Mouse (Mus musculus): Measurements from ENCODE around the gene Tbcc. TPM values are rescaled to one million over a fixed set of nuclear protein-coding genes. Genes with fewer than 3 reads are reported as not detected.

Tbcc gene
- polyA plus RNA-seq, 1 experiment from 2014 or later, result 54.1 TPM

- H3K4me2 ChIP-seq, result peak overlapping the region; percentile 60
- H3K27ac ChIP-seq (ENCODE audit: low read depth, low read length), result no peak overlapping the region
- peak overlapping the region; percentile 17; the same call in 1 of the 2 replicates for H3K4me3 ChIP-seq (ENCODE audit: low read depth, low read length)
Observed at GRCm38 (mm10) chr17:46885218-46885909, 5.1 kb upstream of the Tbcc start.

GRCm38 (mm10) chr17:46885910-46886643, 4.4 kb upstream of the Tbcc start:
- no peaks in the 10 kb centered on the region; the same call in 1 of the 2 replicates for H3K27me3 ChIP-seq (ENCODE audit: control insufficient read depth, insufficient read depth, low read length)
- H3K4me3 ChIP-seq (ENCODE audit: low read depth, low read length), result peak overlapping the region; percentile 17; the same call in 1 of the 2 replicates
- H3K4me2 ChIP-seq, result peak overlapping the region; percentile 60
- 16% methylated on average over 17 of the region's 17 CpGs for WGBS (ENCODE audit: insufficient replicate concordance)
- peak overlapping the region; percentile 36; the same call in 1 of the 2 replicates for H3K27ac ChIP-seq (ENCODE audit: low read depth, low read length)
- peaks cover 17% of the 10 kb centered on the region for H3K4me1 ChIP-seq (ENCODE audit: control insufficient read depth, insufficient read depth, low read length)
- H3K36me3 ChIP-seq (ENCODE audit: control insufficient read depth, insufficient read depth, low read length), result no peaks in the 10 kb centered on the region
- no peaks in the 10 kb centered on the region for H3K9me3 ChIP-seq (replicated peaks; ENCODE audit: control insufficient read depth, low read length)
- no peak for ATAC-seq (replicated peaks; ENCODE audit: insufficient number of reproducible peaks, low FRiP score, low TSS enrichment)
- H3K9ac ChIP-seq (ENCODE audit: low read depth, low read length), result peak overlapping the region; percentile 47

More at GRCm38 (mm10) chr17:46885218-46885909, 5.1 kb upstream of the Tbcc start:
- Histone ChIP-seq H3K4me1 (ENCODE audit: control insufficient read depth, insufficient read depth, low read length) (peaks cover 17% of the 10 kb centered on the region), H3K9me3 (replicated peaks; ENCODE audit: control insufficient read depth, low read length) (no peaks in the 10 kb centered on the region), H3K27me3 (ENCODE audit: control insufficient read depth, insufficient read depth, low read length) (no peaks in the 10 kb centered on the region; the same call in 1 of the 2 replicates), H3K9ac (ENCODE audit: low read depth, low read length) (peak overlapping the region; percentile 47; the same call in 1 of the 2 replicates), H3K36me3 (ENCODE audit: control insufficient read depth, insufficient read depth, low read length) (no peaks in the 10 kb centered on the region)
- WGBS (ENCODE audit: insufficient replicate concordance), result 40% methylated on average over 11 of the region's 11 CpGs
- no peak for ATAC-seq (replicated peaks; ENCODE audit: insufficient number of reproducible peaks, low FRiP score, low TSS enrichment)

GRCm38 (mm10) chr17:46888511-46889212, 1.8 kb upstream of the Tbcc start:
- Histone ChIP-seq H3K4me2 (peak overlapping the region; percentile 96), H3K9ac (ENCODE audit: low read depth, low read length) (peak overlapping the region; percentile 77; the same call in 1 of the 2 replicates), H3K27ac (ENCODE audit: low read depth, low read length) (peak overlapping the region; percentile 81), H3K4me1 (ENCODE audit: control insufficient read depth, insufficient read depth, low read length) (peaks cover 36% of the 10 kb centered on the region), H3K4me3 (ENCODE audit: low read depth, low read length) (peak overlapping the region; percentile 57), H3K9me3 (replicated peaks; ENCODE audit: control insufficient read depth, low read length) (no peaks in the 10 kb centered on the region), H3K27me3 (ENCODE audit: control insufficient read depth, insufficient read depth, low read length) (no peaks in the 10 kb centered on the region), H3K36me3 (ENCODE audit: control insufficient read depth, insufficient read depth, low read length) (0 out of 2 replicates have a peak, but pooled peaks cover 2% of the 10 kb centered on the region)
- 32% methylated on average over 16 of the region's 16 CpGs for WGBS (ENCODE audit: insufficient replicate concordance)
- ATAC-seq (replicated peaks; ENCODE audit: insufficient number of reproducible peaks, low FRiP score, low TSS enrichment), result no peak

- H3K36me3 ChIP-seq (ENCODE audit: control insufficient read depth, insufficient read depth, low read length), result 0 out of 2 replicates have a peak, but pooled peaks cover 2% of the 10 kb centered on the region
- H3K4me3 ChIP-seq (ENCODE audit: low read depth, low read length), result peak overlapping the region; percentile 57
- H3K4me1 ChIP-seq (ENCODE audit: control insufficient read depth, insufficient read depth, low read length), result peaks cover 36% of the 10 kb centered on the region
- H3K4me2 ChIP-seq, result peak overlapping the region; percentile 96
- peak; percentile 50 for ATAC-seq (replicated peaks; ENCODE audit: insufficient number of reproducible peaks, low FRiP score, low TSS enrichment)
- no peaks in the 10 kb centered on the region for H3K27me3 ChIP-seq (ENCODE audit: control insufficient read depth, insufficient read depth, low read length)
- peak overlapping the region; percentile 77 for H3K9ac ChIP-seq (ENCODE audit: low read depth, low read length)
- peak overlapping the region; percentile 81 for H3K27ac ChIP-seq (ENCODE audit: low read depth, low read length)
- WGBS (ENCODE audit: insufficient replicate concordance), result under 1% methylated on average over 44 of the region's 44 CpGs
- H3K9me3 ChIP-seq (replicated peaks; ENCODE audit: control insufficient read depth, low read length), result no peaks in the 10 kb centered on the region
Observed at GRCm38 (mm10) chr17:46889450-46890084, 917 bp upstream of the Tbcc start.

- 2% methylated on average over 59 of the region's 64 CpGs for whole genome bisulfite sequencing (ENCODE audit: insufficient replicate concordance)
Observed at GRCm38 (mm10) chr17:46890843-46891594, 535 bp downstream of the Tbcc start.

GRCm38 (mm10) chr17:46895426-46895825, 4.9 kb downstream of the Tbcc start:
- H3K36me3 ChIP-seq (ENCODE audit: control insufficient read depth, insufficient read depth, low read length), result 0 out of 2 replicates have a peak, but pooled peaks cover 2% of the 10 kb centered on the region
- no peak overlapping the region for H3K9ac ChIP-seq (ENCODE audit: low read depth, low read length)
- no peak overlapping the region for H3K4me3 ChIP-seq (ENCODE audit: low read depth, low read length)
- 89% methylated on average over 9 of the region's 9 CpGs for WGBS (ENCODE audit: insufficient replicate concordance)
- peaks cover 19% of the 10 kb centered on the region for H3K4me1 ChIP-seq (ENCODE audit: control insufficient read depth, insufficient read depth, low read length)
- H3K27ac ChIP-seq (ENCODE audit: low read depth, low read length), result no peak overlapping the region
- no peaks in the 10 kb centered on the region for H3K9me3 ChIP-seq (replicated peaks; ENCODE audit: control insufficient read depth, low read length)
- H3K4me2 ChIP-seq, result no peak overlapping the region
- no peaks in the 10 kb centered on the region for H3K27me3 ChIP-seq (ENCODE audit: control insufficient read depth, insufficient read depth, low read length)
- ATAC-seq (replicated peaks; ENCODE audit: insufficient number of reproducible peaks, low FRiP score, low TSS enrichment), result no peak

More at GRCm38 (mm10) chr17:46890843-46891594, 535 bp downstream of the Tbcc start:
- H3K9ac ChIP-seq (ENCODE audit: low read depth, low read length), result peak overlapping the region; percentile 77
- no peaks in the 10 kb centered on the region for H3K27me3 ChIP-seq (ENCODE audit: control insufficient read depth, insufficient read depth, low read length)
- H3K4me2 ChIP-seq, result peak overlapping the region; percentile 96
- peak overlapping the region; percentile 57 for H3K4me3 ChIP-seq (ENCODE audit: low read depth, low read length)
- H3K27ac ChIP-seq (ENCODE audit: low read depth, low read length), result peak overlapping the region; percentile 73
- peaks cover 24% of the 10 kb centered on the region for H3K4me1 ChIP-seq (ENCODE audit: control insufficient read depth, insufficient read depth, low read length)
- peak; percentile 19; the same call in 1 of the 2 replicates for ATAC-seq (replicated peaks; ENCODE audit: insufficient number of reproducible peaks, low FRiP score, low TSS enrichment)
- no peaks in the 10 kb centered on the region for H3K9me3 ChIP-seq (replicated peaks; ENCODE audit: control insufficient read depth, low read length)
- 0 out of 2 replicates have a peak, but pooled peaks cover 2% of the 10 kb centered on the region for H3K36me3 ChIP-seq (ENCODE audit: control insufficient read depth, insufficient read depth, low read length)

- ATAC-seq (replicated peaks; ENCODE audit: insufficient number of reproducible peaks, low FRiP score, low TSS enrichment), result no peak
- 40% methylated on average over 13 of the region's 13 CpGs for whole genome bisulfite sequencing (ENCODE audit: insufficient replicate concordance)
- Histone ChIP-seq H3K4me3 (ENCODE audit: low read depth, low read length) (no peak overlapping the region), H3K4me2 (no peak overlapping the region), H3K9me3 (replicated peaks; ENCODE audit: control insufficient read depth, low read length) (no peaks in the 10 kb centered on the region), H3K27me3 (ENCODE audit: control insufficient read depth, insufficient read depth, low read length) (no peaks in the 10 kb centered on the region), H3K4me1 (ENCODE audit: control insufficient read depth, insufficient read depth, low read length) (peaks cover 6% of the 10 kb centered on the region; the same call in 1 of the 2 replicates), H3K27ac (ENCODE audit: low read depth, low read length) (no peak overlapping the region), H3K9ac (ENCODE audit: low read depth, low read length) (no peak overlapping the region), H3K36me3 (ENCODE audit: control insufficient read depth, insufficient read depth, low read length) (0 out of 2 replicates have a peak, but pooled peaks cover 2% of the 10 kb centered on the region)
Observed at GRCm38 (mm10) chr17:46897221-46897950, 6.9 kb downstream of the Tbcc start.
